Mouse (Mus musculus) bone marrow macrophage, adult 2 months (primary cell): ENCODE results near the gene Dusp8.

Experiments used
- CTCF ChIP-seq: IDR thresholded peaks from 2 replicates; pipeline ENCODE4 v1.5.1; 2012; ENCODE audit warnings: low read depth, mild to moderate bottlenecking, low read length, moderate library complexity
- POLR2A ChIP-seq: IDR thresholded peaks from 2 replicates; pipeline ENCODE4 v1.6.1; 2012; ENCODE audit warnings: mild to moderate bottlenecking, low read depth, low read length, borderline replicate concordance

GRCm38 (mm10) chr7:142092991-142093390, 2.7 kb downstream of the Dusp8 start:
- TF ChIP-seq CTCF (no peak), POLR2A (no peak)
